Mouse (Mus musculus) kidney, embryonic 14.5 days (tissue): ENCODE data around the gene Tlr5. TPM values are rescaled to one million over a fixed set of nuclear protein-coding genes. Genes with fewer than 3 reads are reported as not detected.

Experiments
- ATAC-seq: fragments of 200-750 bp; cut with Nextera tagmentation; 2 replicates; pipeline ENCODE4 v1.8.0; 2017; ENCODE audit warnings: moderate number of reproducible peaks, mild to moderate bottlenecking, moderate TSS enrichment, moderate library complexity; ENCODE audit not compliant: low FRiP score, low TSS enrichment
- H3K27ac ChIP-seq: fragments of 300-500 bp; sonication (generic); 2 replicates; pipeline ENCODE4 v1.5.1; 2014; ENCODE audit warnings: low read depth, mild to moderate bottlenecking, low read length, moderate library complexity, mixed read lengths
- H3K27me3 ChIP-seq: fragments of 300-500 bp; sonication (generic); 2 replicates; pipeline ENCODE4 v1.6.1; 2014; ENCODE audit warnings: mild to moderate bottlenecking, low read length; ENCODE audit not compliant: control insufficient read depth, insufficient read depth
- H3K36me3 ChIP-seq: fragments of 300-500 bp; sonication (generic); 2 replicates; pipeline ENCODE4 v1.6.1; 2014; ENCODE audit warnings: low read length, mixed read lengths; ENCODE audit not compliant: control insufficient read depth, insufficient read depth
- H3K4me1 ChIP-seq: fragments of 300-500 bp; sonication (generic); 2 replicates; pipeline ENCODE4 v1.6.1; 2014; ENCODE audit warnings: low read length, mixed read lengths; ENCODE audit not compliant: control insufficient read depth, insufficient read depth
- H3K4me2 ChIP-seq: fragments of 300-500 bp; sonication (generic); replicated peaks from 2 replicates; pipeline ENCODE4 v1.6.1; 2014; ENCODE audit warnings: low read depth, mild to moderate bottlenecking, low read length
- H3K4me3 ChIP-seq: fragments of 300-500 bp; sonication (generic); 2 replicates; pipeline ENCODE4 v1.5.1; 2014; ENCODE audit warnings: mild to moderate bottlenecking, low read length
- H3K9ac ChIP-seq: fragments of 300-500 bp; sonication (generic); 2 replicates; pipeline ENCODE4 v1.6.1; 2014; ENCODE audit warnings: low read depth, mild to moderate bottlenecking, low read length, moderate library complexity
- H3K9me3 ChIP-seq: fragments of 300-500 bp; sonication (generic); 2 replicates; pipeline ENCODE4 v1.6.1; 2016; ENCODE audit warnings: low read length; ENCODE audit not compliant: control insufficient read depth
- WGBS: fragments of 180-500 bp; shearing (Covaris S2); extraction: QIAGEN DNeasy Blood & Tissue Kit; methylation state at CpG from one replicate; pipeline ENCODE4 v1.1.7; 2014; 5-methylcytosine and 5-hydroxymethylcytosine counted together
- polyA plus RNA-seq: library from polyadenylated mRNA; unstranded; fragments of >200 nt; fragmentation: Nextera tagmentation; extraction: Ambion mirVana; gene quantifications from 2 replicates; pipeline ENCODE4 v1.2.1, GENCODE M21; 2014

Gene Tlr5
- polyA plus RNA-seq, 1 experiment from 2014 or later = 1.1 TPM

DNA sequence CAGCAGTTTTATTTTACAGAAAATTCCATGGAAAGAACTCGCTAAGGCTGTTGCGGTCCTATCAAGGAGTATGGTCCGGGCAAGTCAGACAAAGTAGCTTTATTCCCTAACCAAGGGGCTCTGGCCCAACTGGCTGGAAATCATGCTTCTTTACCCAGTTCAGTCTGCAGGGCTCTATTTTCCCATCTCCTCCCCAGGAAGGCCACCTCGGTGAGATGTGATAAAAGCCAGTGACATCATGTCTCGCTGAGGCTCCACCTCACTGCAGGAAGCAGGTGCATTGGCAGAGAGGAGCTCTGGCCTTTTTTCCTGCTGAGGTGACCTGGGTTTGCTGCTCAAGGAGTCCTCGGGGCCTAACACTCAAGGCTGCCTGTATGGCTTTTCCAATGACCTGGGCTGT lies 26.1 kb downstream of the Tlr5 start:
- WGBS = 77% methylated on average over 6 of the region's 6 CpGs
- H3K9ac ChIP-seq = no peak overlapping the region
- ATAC-seq = no peak
- peaks cover 4% of the 10 kb centered on the region; the same call in 1 of the 2 replicates for H3K4me1 ChIP-seq
- no peaks in the 10 kb centered on the region for H3K36me3 ChIP-seq
- H3K9me3 ChIP-seq = no peaks in the 10 kb centered on the region
- no peak overlapping the region for H3K27ac ChIP-seq
- H3K4me3 ChIP-seq = no peak overlapping the region
- H3K4me2 ChIP-seq = no peak overlapping the region
- no peaks in the 10 kb centered on the region for H3K27me3 ChIP-seq

DNA sequence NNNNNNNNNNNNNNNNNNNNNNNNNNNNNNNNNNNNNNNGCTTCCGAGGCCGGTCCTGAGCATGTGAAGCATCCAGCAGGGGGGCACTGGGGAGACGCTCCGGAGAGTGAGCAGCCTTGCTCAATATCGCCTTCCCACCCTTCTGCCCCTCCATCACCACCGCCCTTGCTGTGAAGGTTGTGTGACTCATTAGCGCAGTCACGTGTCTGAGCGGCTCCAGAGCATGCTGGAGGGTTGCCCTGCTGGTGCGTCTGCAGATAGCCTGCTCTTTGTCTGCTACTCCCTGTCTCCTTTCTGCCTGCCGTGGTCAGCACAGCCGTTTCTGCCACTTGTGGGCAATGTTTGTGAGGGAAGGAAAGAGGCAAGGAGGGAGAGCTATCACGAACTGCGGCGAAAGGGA lies 28.4 kb downstream of the Tlr5 start:
- 2% methylated on average over 13 of the region's 15 CpGs for WGBS
- H3K36me3 ChIP-seq = no peaks in the 10 kb centered on the region
- no peaks in the 10 kb centered on the region for H3K9me3 ChIP-seq
- H3K4me1 ChIP-seq = peaks cover 4% of the 10 kb centered on the region; the same call in 1 of the 2 replicates
- H3K27me3 ChIP-seq = no peaks in the 10 kb centered on the region
- H3K27ac ChIP-seq = no peak overlapping the region
- peak overlapping the region; percentile 62 for H3K4me2 ChIP-seq
- H3K4me3 ChIP-seq = peak overlapping the region; percentile 20
- peak overlapping the region; percentile 51; the same call in 1 of the 2 replicates for H3K9ac ChIP-seq
- ATAC-seq = peak; percentile 95

DNA sequence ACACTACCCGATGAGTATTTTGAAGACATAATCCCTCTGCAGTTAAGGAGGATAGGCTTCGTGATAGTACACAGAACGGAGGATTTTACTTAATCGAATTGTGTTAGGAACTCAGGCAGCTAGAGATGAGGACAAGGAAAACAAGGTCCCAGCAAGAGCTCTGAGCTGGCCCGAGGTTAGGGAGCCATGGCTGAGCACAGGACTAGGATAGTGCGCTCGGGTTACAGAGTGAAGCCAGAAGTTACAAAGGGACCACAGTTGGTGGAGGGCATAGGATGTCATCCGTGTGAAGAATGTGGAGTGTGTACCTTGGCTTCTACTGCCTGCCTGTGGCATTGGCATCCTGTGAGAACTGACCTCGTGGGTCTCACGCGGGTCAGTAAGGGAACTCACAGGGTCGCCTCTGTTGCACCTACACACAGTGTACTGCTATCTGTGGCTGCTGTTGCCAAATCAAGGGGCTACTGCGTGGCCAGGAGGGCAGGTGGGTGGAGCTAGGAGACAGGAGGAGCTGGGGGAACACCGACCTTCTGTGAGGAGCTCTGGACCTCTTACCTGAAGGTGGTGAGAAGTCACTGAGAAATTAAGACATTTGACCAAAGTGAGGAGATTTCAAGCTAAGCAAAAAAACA lies 29.0 kb downstream of the Tlr5 start:
- Histone ChIP-seq H3K4me3 (peak overlapping the region; percentile 20; the same call in 1 of the 2 replicates), H3K9me3 (no peaks in the 10 kb centered on the region), H3K36me3 (no peaks in the 10 kb centered on the region), H3K27me3 (no peaks in the 10 kb centered on the region), H3K9ac (peak overlapping the region; percentile 51; the same call in 1 of the 2 replicates), H3K27ac (no peak overlapping the region), H3K4me1 (peaks cover 4% of the 10 kb centered on the region; the same call in 1 of the 2 replicates), H3K4me2 (peak overlapping the region; percentile 62)
- 56% methylated on average over 14 of the region's 14 CpGs for WGBS
- ATAC-seq = peak; percentile 56

DNA sequence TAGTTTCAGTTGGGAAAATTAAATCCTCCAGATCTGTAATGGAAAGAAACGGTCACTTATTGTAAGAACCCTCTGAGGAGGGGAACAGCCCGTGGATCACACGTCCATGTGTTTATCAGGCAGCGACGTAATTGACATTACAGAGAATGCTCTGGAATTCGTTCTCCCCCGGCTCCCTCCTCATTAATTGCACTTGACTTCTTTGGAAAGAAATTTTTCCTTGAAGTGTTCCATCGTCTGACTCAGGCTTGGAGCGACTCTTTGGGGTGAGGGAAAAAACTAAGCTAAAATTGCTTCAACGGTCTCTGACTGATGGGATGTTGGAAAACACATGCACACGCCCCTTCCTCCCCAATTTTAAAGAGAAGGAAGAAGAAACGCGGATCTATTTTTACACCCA lies 31.7 kb downstream of the Tlr5 start:
- peaks cover 4% of the 10 kb centered on the region; the same call in 1 of the 2 replicates for H3K4me1 ChIP-seq
- no peak overlapping the region for H3K9ac ChIP-seq
- no peak overlapping the region for H3K4me3 ChIP-seq
- H3K36me3 ChIP-seq = no peaks in the 10 kb centered on the region
- H3K27ac ChIP-seq = no peak overlapping the region
- no peaks in the 10 kb centered on the region for H3K27me3 ChIP-seq
- ATAC-seq = no peak
- H3K9me3 ChIP-seq = no peaks in the 10 kb centered on the region
- H3K4me2 ChIP-seq = no peak overlapping the region
- WGBS = 63% methylated on average over 13 of the region's 13 CpGs

DNA sequence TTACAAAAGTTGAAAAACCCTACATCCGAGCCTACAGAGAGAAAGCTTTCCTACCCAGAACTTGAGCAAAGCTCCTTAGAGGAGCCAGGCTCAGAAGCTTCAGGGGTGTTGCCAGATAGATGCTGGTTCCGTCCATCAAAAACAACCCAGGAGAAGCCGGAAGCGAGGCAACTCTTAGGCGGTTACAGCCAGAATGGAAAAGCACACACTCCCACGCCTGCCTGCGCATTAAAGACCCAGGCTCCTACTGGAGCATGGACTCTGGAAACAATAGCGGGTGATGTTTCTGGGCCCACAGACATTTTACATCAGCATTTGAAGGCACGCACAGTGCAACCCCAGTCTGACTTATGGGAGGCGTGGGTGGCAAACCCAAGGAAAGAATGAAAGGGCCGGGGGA lies 32.2 kb downstream of the Tlr5 start:
- Histone ChIP-seq H3K4me3 (no peak overlapping the region), H3K9ac (no peak overlapping the region), H3K36me3 (no peaks in the 10 kb centered on the region), H3K4me2 (no peak overlapping the region), H3K27ac (peak overlapping the region; percentile 6; the same call in 1 of the 2 replicates), H3K27me3 (no peaks in the 10 kb centered on the region), H3K4me1 (peaks cover 4% of the 10 kb centered on the region; the same call in 1 of the 2 replicates), H3K9me3 (no peaks in the 10 kb centered on the region)
- 72% methylated on average over 11 of the region's 11 CpGs for WGBS
- no peak for ATAC-seq

DNA sequence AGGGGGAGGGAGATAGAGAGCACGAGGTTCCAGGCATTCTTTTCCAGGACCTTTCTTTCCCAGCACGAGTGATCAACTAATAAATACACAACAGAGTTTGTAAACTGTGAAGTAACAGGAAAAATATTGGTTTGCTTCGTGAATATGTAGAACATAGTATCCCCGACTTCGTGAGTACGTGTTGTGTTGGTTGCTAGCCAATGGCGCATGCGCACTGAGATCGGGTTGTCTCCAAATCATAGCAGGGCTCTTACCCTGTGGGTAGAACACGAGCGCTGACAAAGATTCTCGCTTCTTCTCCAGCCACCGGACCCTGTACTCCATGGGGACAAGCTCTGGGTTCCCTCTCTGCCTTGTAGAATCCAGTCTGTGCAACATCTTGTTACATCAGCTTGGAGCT lies 33.2 kb downstream of the Tlr5 start:
- Histone ChIP-seq H3K4me2 (no peak overlapping the region), H3K27ac (no peak overlapping the region), H3K36me3 (no peaks in the 10 kb centered on the region), H3K4me1 (peaks cover 4% of the 10 kb centered on the region; the same call in 1 of the 2 replicates), H3K27me3 (no peaks in the 10 kb centered on the region), H3K4me3 (no peak overlapping the region), H3K9me3 (no peaks in the 10 kb centered on the region), H3K9ac (no peak overlapping the region)
- WGBS = 92% methylated on average over 13 of the region's 13 CpGs
- ATAC-seq = no peak

DNA sequence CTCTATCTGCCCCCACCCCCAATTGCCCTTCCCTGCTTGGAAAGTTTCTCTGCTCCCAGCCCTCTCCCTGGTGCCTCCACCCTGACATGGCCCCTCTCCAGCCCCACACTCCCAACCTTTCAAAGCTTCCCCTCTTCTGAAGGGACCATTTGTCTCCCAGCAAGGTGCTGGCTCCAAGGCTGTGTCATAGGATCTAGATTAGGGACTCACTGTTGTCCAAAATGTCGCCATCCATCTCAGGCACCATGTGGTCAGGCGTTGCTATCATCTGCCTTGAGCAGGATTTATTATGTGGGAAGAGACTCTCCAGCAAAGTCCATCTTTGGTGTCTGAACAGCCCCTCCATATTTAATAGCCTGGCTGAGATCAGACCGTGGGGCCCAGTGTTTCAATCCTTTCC lies 34.1 kb downstream of the Tlr5 start:
- Histone ChIP-seq H3K4me2 (no peak overlapping the region), H3K9ac (no peak overlapping the region), H3K9me3 (no peaks in the 10 kb centered on the region), H3K4me1 (peaks cover 1% of the 10 kb centered on the region; the same call in 1 of the 2 replicates), H3K36me3 (no peaks in the 10 kb centered on the region), H3K27ac (no peak overlapping the region), H3K4me3 (no peak overlapping the region), H3K27me3 (no peaks in the 10 kb centered on the region)
- 46% methylated on average over 3 of the region's 3 CpGs for WGBS
- ATAC-seq = 0 out of 2 replicates have a peak, but pooled peaks have one; percentile 2

DNA sequence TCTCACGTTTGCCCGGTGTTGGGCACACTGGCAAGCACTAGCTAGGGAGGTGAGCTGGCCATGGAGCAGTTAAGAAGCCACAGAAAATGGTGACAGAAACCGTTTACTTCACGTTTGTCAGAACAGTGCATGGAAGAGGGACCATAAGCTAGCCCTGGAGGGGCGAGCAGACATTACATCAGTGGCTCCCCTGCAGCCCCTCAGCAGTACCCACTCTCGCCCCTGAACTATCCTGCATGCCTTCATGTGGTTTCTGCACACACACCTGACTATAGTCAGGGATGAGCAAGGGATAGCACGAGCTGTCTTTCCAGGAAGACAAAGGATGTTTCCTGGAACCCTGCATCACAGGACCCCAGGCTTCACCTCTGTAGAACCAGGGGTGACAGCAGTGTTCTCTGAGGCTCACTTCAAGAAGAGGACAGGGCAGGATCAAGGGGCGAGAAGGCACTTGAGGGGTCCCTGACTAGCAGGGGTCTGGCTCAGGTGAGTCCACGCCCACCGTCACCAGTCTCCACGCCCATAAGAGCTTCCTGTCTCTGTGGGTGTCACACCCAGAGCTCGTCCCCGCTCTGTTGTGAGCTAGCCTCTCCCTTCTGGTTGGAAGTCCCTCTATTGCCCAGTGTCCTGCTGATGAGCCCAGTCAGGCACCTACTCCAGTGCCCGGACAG lies 35.6 kb downstream of the Tlr5 start:
- H3K27me3 ChIP-seq = no peaks in the 10 kb centered on the region
- WGBS = 82% methylated on average over 14 of the region's 14 CpGs
- peak; percentile 35; the same call in 1 of the 2 replicates for ATAC-seq

More for the DNA sequence above, 35.6 kb downstream of the Tlr5 start:
- Histone ChIP-seq H3K9ac (no peak overlapping the region), H3K9me3 (no peaks in the 10 kb centered on the region), H3K4me2 (no peak overlapping the region), H3K27ac (no peak overlapping the region), H3K36me3 (no peaks in the 10 kb centered on the region), H3K4me1 (no peaks in the 10 kb centered on the region), H3K4me3 (no peak overlapping the region)
